Mouse (Mus musculus) effector memory CD4-positive, alpha-beta T cell, adult 7 months (primary cell): Measurements from ENCODE around the gene Zmynd12. TPM values are rescaled to one million over a fixed set of nuclear protein-coding genes. Genes with fewer than 3 reads are reported as not detected.

Source experiments
- polyA plus RNA-seq: library from polyadenylated mRNA; unstranded; fragments of 100-300 nt; shearing (Covaris generic); gene quantifications from one replicate; pipeline ENCODE4 v1.2.1, GENCODE M21; 2017

The Zmynd12 gene
- polyA plus RNA-seq = not detected

GRCm38 (mm10) chr4:119422294-119422964 is at the start of gene Zmynd12, which contains the start of gene Ppcs:
TSS of gene Zmynd12 (plus strand) at chr4:119422814.
TSS of gene Ppcs (minus strand) at chr4:119422420.

DNA sequence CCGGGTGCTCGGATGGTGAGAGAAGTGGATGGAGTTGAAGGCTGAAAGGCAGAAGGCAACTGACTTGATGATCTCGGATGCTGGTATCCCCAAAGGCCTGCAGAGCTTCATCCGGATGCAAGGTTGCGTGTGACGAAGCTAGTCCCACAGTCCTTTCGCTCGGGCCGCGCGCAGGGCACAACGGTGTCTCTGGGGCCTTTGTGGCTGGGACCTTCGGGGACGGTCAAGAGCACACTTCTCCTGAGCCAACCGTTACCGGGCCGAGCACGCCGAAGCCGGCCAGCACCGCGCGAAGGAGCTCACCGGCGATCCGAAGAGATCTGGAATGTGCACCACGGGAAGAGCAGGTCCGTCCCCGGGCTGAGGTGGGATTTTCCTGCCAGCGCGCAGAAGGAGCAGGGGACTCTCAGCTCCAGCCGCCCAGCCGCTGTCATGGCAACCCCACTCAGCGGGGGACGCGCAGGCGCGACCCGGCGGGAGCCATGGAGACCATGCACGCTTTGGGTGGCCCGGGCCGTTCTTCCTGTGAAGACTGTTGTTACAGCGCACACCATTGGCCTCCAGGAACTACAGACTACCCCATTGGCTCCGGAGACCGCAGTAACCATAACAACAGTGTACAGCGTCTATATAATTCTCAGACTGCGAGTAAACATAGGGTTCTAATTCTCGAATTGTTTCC is 7.4 kb upstream of the Zmynd12 start, which contains the start of gene Ccdc30:
Gene Ccdc30 (minus strand): TSS at position 450 of the 682 bp plus-strand sequence.

DNA sequence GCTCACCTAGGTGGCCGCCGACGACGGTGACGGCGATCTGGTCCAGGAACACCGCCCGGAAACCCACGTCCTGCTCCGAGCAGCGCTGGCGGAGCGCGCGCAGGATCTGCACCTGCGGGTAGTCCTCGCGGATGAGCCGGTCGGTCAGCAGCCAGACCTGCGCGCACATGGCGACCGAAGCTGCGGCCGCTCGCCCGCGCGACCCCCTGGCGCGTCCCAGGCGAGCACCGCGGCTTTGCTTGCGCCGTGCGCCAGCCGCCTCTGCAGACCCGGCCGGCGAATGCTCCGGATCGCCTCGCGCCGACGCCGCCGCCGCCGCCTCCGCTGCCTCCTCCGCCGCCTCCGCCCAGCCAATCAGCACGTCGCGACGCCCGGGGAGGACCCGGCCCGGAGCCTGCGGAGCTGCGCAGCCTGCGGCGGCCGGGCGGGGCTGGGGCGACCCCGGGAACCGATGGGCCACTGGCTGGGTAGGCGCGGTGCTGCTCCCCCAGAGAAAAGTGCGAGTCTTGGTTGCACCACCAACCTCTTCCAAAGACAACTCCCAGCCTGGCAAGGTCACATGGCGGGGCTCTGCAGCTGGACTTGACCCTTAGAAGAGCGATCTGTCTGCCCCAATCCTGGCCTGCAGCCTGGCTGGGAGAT is 69.8 kb downstream of the Zmynd12 start, which contains the start of gene Rimkla:
Gene Rimkla (minus strand): TSS at position 338 of the 642 bp plus-strand sequence.

Other genes starting within 250 kb of the Zmynd12 start
- gene Zfp691, start 248.6 kb upstream of the Zmynd12 start, polyA plus RNA-seq = 1.9 TPM
- 1.3 TPM for gene Ermap, start 232.8 kb upstream of the Zmynd12 start, polyA plus RNA-seq
- gene Svbp, start 227.5 kb upstream of the Zmynd12 start, polyA plus RNA-seq = 32.4 TPM
- gene Tmem269, start 204.6 kb upstream of the Zmynd12 start, polyA plus RNA-seq = 0.63 TPM
- 11.3 TPM for gene AU022252, start 190.1 kb upstream of the Zmynd12 start, polyA plus RNA-seq
- 1.5 TPM for gene P3h1, start 189.9 kb upstream of the Zmynd12 start, polyA plus RNA-seq
- 0.44 TPM for gene Cldn19, start 167.4 kb upstream of the Zmynd12 start, polyA plus RNA-seq
- gene Ybx1, start 128.2 kb upstream of the Zmynd12 start, polyA plus RNA-seq = 445 TPM
- 21.6 TPM for gene Ppih, start 102.3 kb upstream of the Zmynd12 start, polyA plus RNA-seq
- 0.71 TPM for gene Ccdc30, start 7.3 kb upstream of the Zmynd12 start, polyA plus RNA-seq
- 12.0 TPM for gene Ppcs, start 394 bp upstream of the Zmynd12 start, polyA plus RNA-seq
- 0.94 TPM for gene Rimkla, start 69.8 kb downstream of the Zmynd12 start, polyA plus RNA-seq
- 54.2 TPM for gene Foxj3, start 114.2 kb downstream of the Zmynd12 start, polyA plus RNA-seq
- 3.9 TPM for gene Frg2f1, start 116.7 kb downstream of the Zmynd12 start, polyA plus RNA-seq
- not detected for gene Guca2a, start 214.9 kb downstream of the Zmynd12 start, polyA plus RNA-seq
- gene Guca2b, start 236.1 kb downstream of the Zmynd12 start, polyA plus RNA-seq = not detected